Mouse (Mus musculus) midbrain, embryonic 11.5 days (tissue): ENCODE results near the gene Utp14b. TPM values are rescaled to one million over a fixed set of nuclear protein-coding genes. Genes with fewer than 3 reads are reported as not detected.

Experiments used
- ATAC-seq: fragments of 200-750 bp; cut with Nextera tagmentation; 2 replicates; pipeline ENCODE4 v1.8.0; 2017; ENCODE audit warnings: moderate TSS enrichment, moderate library complexity; ENCODE audit not compliant: low FRiP score
- DNase-seq: peaks from one replicate; pipeline ENCODE4 v3.0.0; 2015; ENCODE audit warnings: low spot score; ENCODE audit errors: missing footprints
- H3K27ac ChIP-seq: fragments of 300-500 bp; sonication (generic); 2 replicates; pipeline ENCODE4 v1.5.1; 2014; ENCODE audit warnings: low read depth, low read length
- H3K27me3 ChIP-seq: fragments of 300-500 bp; sonication (generic); 2 replicates; pipeline ENCODE4 v1.6.1; 2014; ENCODE audit warnings: mild to moderate bottlenecking, low read length, moderate library complexity, mixed read lengths; ENCODE audit not compliant: control insufficient read depth, insufficient read depth
- H3K36me3 ChIP-seq: fragments of 300-500 bp; sonication (generic); 2 replicates; pipeline ENCODE4 v1.6.1; 2014; ENCODE audit warnings: mild to moderate bottlenecking, low read length, moderate library complexity, mixed read lengths; ENCODE audit not compliant: control insufficient read depth, insufficient read depth
- H3K4me1 ChIP-seq: fragments of 300-500 bp; sonication (generic); 2 replicates; pipeline ENCODE4 v1.6.1; 2014; ENCODE audit warnings: low read length; ENCODE audit not compliant: control insufficient read depth, insufficient read depth
- H3K4me2 ChIP-seq: fragments of 300-500 bp; sonication (generic); 2 replicates; pipeline ENCODE4 v1.6.1; 2014; ENCODE audit warnings: mild to moderate bottlenecking, moderate library complexity
- H3K4me3 ChIP-seq: fragments of 300-500 bp; sonication (generic); 2 replicates; pipeline ENCODE4 v1.5.1; 2014; ENCODE audit warnings: low read depth, low read length
- H3K9ac ChIP-seq: fragments of 300-500 bp; sonication (generic); 2 replicates; pipeline ENCODE4 v1.6.1; 2014; ENCODE audit warnings: low read length
- H3K9me3 ChIP-seq: fragments of 300-500 bp; sonication (generic); 2 replicates; pipeline ENCODE4 v1.6.1; 2016; ENCODE audit warnings: low read length; ENCODE audit not compliant: control insufficient read depth
- WGBS: fragments of 180-500 bp; shearing (Covaris S2); extraction: QIAGEN DNeasy Blood & Tissue Kit; methylation state at CpG from one replicate; pipeline ENCODE4 v1.1.7; 2014; 5-methylcytosine and 5-hydroxymethylcytosine counted together
- polyA plus RNA-seq: library from polyadenylated mRNA; unstranded; fragments of >200 nt; fragmentation: Nextera tagmentation; extraction: Ambion mirVana; gene quantifications from 2 replicates; pipeline ENCODE4 v1.2.1, GENCODE M21; 2014

Gene Utp14b
- polyA plus RNA-seq, 1 experiment from 2014 or later, result 5.3 TPM

- Histone ChIP-seq H3K27me3 (no peaks in the 10 kb centered on the region), H3K9me3 (no peaks in the 10 kb centered on the region), H3K4me2 (no peak overlapping the region), H3K27ac (no peak overlapping the region), H3K4me3 (no peak overlapping the region), H3K36me3 (peaks cover 13% of the 10 kb centered on the region), H3K9ac (no peak overlapping the region), H3K4me1 (no peaks in the 10 kb centered on the region)
- ATAC-seq, result no peak
- WGBS, result 94% methylated on average over 3 of the region's 3 CpGs
- DNase-seq, result no peak
These were observed 43.9 kb downstream of the Utp14b start for GRCm38 (mm10) chr1:78701740-78702139.

- WGBS, result 94% methylated on average over 14 of the region's 14 CpGs
These were observed 44.6 kb downstream of the Utp14b start for GRCm38 (mm10) chr1:78702282-78702963.

GRCm38 (mm10) chr1:78702964-78703285 is 45.1 kb downstream of the Utp14b start:
- ATAC-seq, result no peak
- Histone ChIP-seq H3K27me3 (no peaks in the 10 kb centered on the region), H3K36me3 (peaks cover 13% of the 10 kb centered on the region; the same call in 1 of the 2 replicates), H3K9me3 (no peaks in the 10 kb centered on the region), H3K4me3 (no peak overlapping the region), H3K4me1 (no peaks in the 10 kb centered on the region), H3K4me2 (no peak overlapping the region), H3K9ac (no peak overlapping the region), H3K27ac (no peak overlapping the region)
- WGBS, result 97% methylated on average over 2 of the region's 2 CpGs
- DNase-seq, result no peak

More at GRCm38 (mm10) chr1:78702282-78702963, 44.6 kb downstream of the Utp14b start:
- DNase-seq, result no peak
- H3K27ac ChIP-seq, result no peak overlapping the region
- H3K4me1 ChIP-seq, result no peaks in the 10 kb centered on the region
- H3K4me3 ChIP-seq, result no peak overlapping the region
- no peaks in the 10 kb centered on the region for H3K27me3 ChIP-seq
- peaks cover 13% of the 10 kb centered on the region for H3K36me3 ChIP-seq
- H3K4me2 ChIP-seq, result no peak overlapping the region
- no peak overlapping the region for H3K9ac ChIP-seq
- no peaks in the 10 kb centered on the region for H3K9me3 ChIP-seq
- no peak for ATAC-seq

GRCm38 (mm10) chr1:78706338-78706737 is 48.5 kb downstream of the Utp14b start:
- ATAC-seq (no peak), DNase-seq (no peak)
- Histone ChIP-seq H3K4me2 (no peak overlapping the region), H3K27ac (no peak overlapping the region), H3K9ac (no peak overlapping the region), H3K36me3 (peaks cover 9% of the 10 kb centered on the region; the same call in 1 of the 2 replicates), H3K4me3 (no peak overlapping the region), H3K4me1 (no peaks in the 10 kb centered on the region), H3K27me3 (no peaks in the 10 kb centered on the region), H3K9me3 (no peaks in the 10 kb centered on the region)
- 89% methylated on average over 10 of the region's 10 CpGs for WGBS

GRCm38 (mm10) chr1:78707280-78707679 is 49.4 kb downstream of the Utp14b start:
- Histone ChIP-seq H3K9me3 (no peaks in the 10 kb centered on the region), H3K27me3 (no peaks in the 10 kb centered on the region), H3K4me1 (no peaks in the 10 kb centered on the region), H3K27ac (no peak overlapping the region), H3K36me3 (peaks cover 5% of the 10 kb centered on the region; the same call in 1 of the 2 replicates), H3K4me2 (no peak overlapping the region), H3K4me3 (no peak overlapping the region), H3K9ac (no peak overlapping the region)
- ATAC-seq, result no peak
- WGBS, result 65% methylated on average over 4 of the region's 4 CpGs
- DNase-seq, result no peak

- ATAC-seq (no peak), DNase-seq (no peak)
- H3K9me3 ChIP-seq, result no peaks in the 10 kb centered on the region
These were observed 52.2 kb downstream of the Utp14b start for GRCm38 (mm10) chr1:78710026-78710425.

GRCm38 (mm10) chr1:78710613-78711329 is 52.9 kb downstream of the Utp14b start:
- Histone ChIP-seq H3K4me1 (no peaks in the 10 kb centered on the region), H3K9ac (no peak overlapping the region), H3K36me3 (no peaks in the 10 kb centered on the region), H3K4me3 (no peak overlapping the region), H3K27me3 (no peaks in the 10 kb centered on the region), H3K4me2 (no peak overlapping the region), H3K27ac (no peak overlapping the region), H3K9me3 (no peaks in the 10 kb centered on the region)
- DNase-seq (no peak), ATAC-seq (no peak)
- whole genome bisulfite sequencing, result 89% methylated on average over 5 of the region's 5 CpGs

More at GRCm38 (mm10) chr1:78710026-78710425, 52.2 kb downstream of the Utp14b start:
- H3K9ac ChIP-seq, result no peak overlapping the region
- no peaks in the 10 kb centered on the region for H3K27me3 ChIP-seq
- H3K27ac ChIP-seq, result no peak overlapping the region
- H3K4me3 ChIP-seq, result no peak overlapping the region
- no peak overlapping the region for H3K4me2 ChIP-seq
- H3K36me3 ChIP-seq, result no peaks in the 10 kb centered on the region
- H3K4me1 ChIP-seq, result no peaks in the 10 kb centered on the region

Other genes with a start within 250 kb of the Utp14b start
- 154 and 164 TPM in 2 replicates for gene Farsb, start 169.1 kb upstream of the Utp14b start, polyA plus RNA-seq
- not detected in 2 replicates for gene Mogat1, start 147.0 kb upstream of the Utp14b start, polyA plus RNA-seq
- gene BC035947, start 145.9 kb upstream of the Utp14b start, polyA plus RNA-seq, result 0.19 and 0.30 TPM in 2 replicates
- gene Acsl3, start 213 bp upstream of the Utp14b start, polyA plus RNA-seq, result 97.9 and 109 TPM in 2 replicates
- 0.84 and 1.0 TPM in 2 replicates for gene Kcne4, start 158.7 kb downstream of the Utp14b start, polyA plus RNA-seq